Mouse (Mus musculus) testis, adult 2 months (tissue): ENCODE results near the gene Cpxm2. TPM values are rescaled to one million over a fixed set of nuclear protein-coding genes. Genes with fewer than 3 reads are reported as not detected.

Experiments used
- H3K27ac ChIP-seq: fragments of 200-500 bp; 2 replicates; pipeline ENCODE4 v1.5.1; 2012; ENCODE audit warnings: low read depth, low read length; ENCODE audit not compliant: control insufficient read depth, insufficient read depth
- H3K27me3 ChIP-seq: fragments of 200-500 bp; 2 replicates; pipeline ENCODE4 v1.6.1; 2012; ENCODE audit warnings: mild to moderate bottlenecking, low read length, moderate library complexity; ENCODE audit not compliant: control insufficient read depth, insufficient read depth
- H3K36me3 ChIP-seq: fragments of 200-500 bp; 2 replicates; pipeline ENCODE4 v1.6.1; 2012; ENCODE audit warnings: mild to moderate bottlenecking, low read length; ENCODE audit not compliant: control insufficient read depth, insufficient read depth
- H3K4me1 ChIP-seq: fragments of 200-500 bp; 2 replicates; pipeline ENCODE4 v1.6.1; 2012; ENCODE audit warnings: low read length; ENCODE audit not compliant: control insufficient read depth, insufficient read depth
- H3K4me3 ChIP-seq: fragments of 200-500 bp; 2 replicates; pipeline ENCODE4 v1.5.1; 2012; ENCODE audit warnings: low read depth, mild to moderate bottlenecking, low read length, moderate library complexity, mixed read lengths; ENCODE audit not compliant: control insufficient read depth
- CTCF ChIP-seq: fragments of 200-500 bp; IDR thresholded peaks from 2 replicates; pipeline ENCODE4 v1.5.1; 2012; ENCODE audit warnings: low read depth, mild to moderate bottlenecking, inconsistent platforms, low read length, moderate library complexity; ENCODE audit not compliant: control insufficient read depth, insufficient read depth, insufficient replicate concordance
- POLR2A ChIP-seq: fragments of 200-500 bp; IDR thresholded peaks from 2 replicates; pipeline ENCODE4 v1.6.1; 2012; ENCODE audit warnings: low read depth, mild to moderate bottlenecking, inconsistent platforms, low read length, moderate library complexity; ENCODE audit not compliant: control insufficient read depth
- polyA plus RNA-seq: library from polyadenylated mRNA; depleted of rRNA; stranded (reverse); fragments of >200 nt; gene quantifications from 2 replicates; pipeline ENCODE4 v1.2.3, GENCODE M21; 2012

Cpxm2 gene
- polyA plus RNA-seq, 1 experiment, result 0.61 TPM

- Histone ChIP-seq H3K4me1 (no peaks in the 10 kb centered on the region; the same call in 1 of the 2 replicates), H3K36me3 (no peaks in the 10 kb centered on the region), H3K27me3 (no peaks in the 10 kb centered on the region), H3K27ac (no peak overlapping the region), H3K4me3 (no peak overlapping the region)
- TF ChIP-seq POLR2A (no peak), CTCF (no peak)
Measured at GRCm38 (mm10) chr7:132169419-132170169, 15.1 kb upstream of the Cpxm2 start.

- no peaks in the 10 kb centered on the region for H3K27me3 ChIP-seq
- H3K36me3 ChIP-seq, result no peaks in the 10 kb centered on the region
- H3K4me1 ChIP-seq, result no peaks in the 10 kb centered on the region; the same call in 1 of the 2 replicates
- H3K4me3 ChIP-seq, result no peak overlapping the region
- TF ChIP-seq POLR2A (no peak), CTCF (no peak)
- H3K27ac ChIP-seq, result no peak overlapping the region
Measured at GRCm38 (mm10) chr7:132167239-132167638, 12.7 kb upstream of the Cpxm2 start.

GRCm38 (mm10) chr7:132162254-132162653 is 7.7 kb upstream of the Cpxm2 start:
- Histone ChIP-seq H3K4me1 (no peaks in the 10 kb centered on the region), H3K36me3 (no peaks in the 10 kb centered on the region), H3K27ac (no peak overlapping the region), H3K27me3 (no peaks in the 10 kb centered on the region), H3K4me3 (no peak overlapping the region)
- TF ChIP-seq CTCF (no peak), POLR2A (no peak)

- H3K36me3 ChIP-seq, result no peaks in the 10 kb centered on the region
- peaks cover 2% of the 10 kb centered on the region; the same call in 1 of the 2 replicates for H3K27me3 ChIP-seq
- no peak overlapping the region for H3K27ac ChIP-seq
- no peak overlapping the region for H3K4me3 ChIP-seq
- TF ChIP-seq POLR2A, result no peak
- TF ChIP-seq CTCF, result no peak
- H3K4me1 ChIP-seq, result peaks cover 5% of the 10 kb centered on the region
Measured at GRCm38 (mm10) chr7:132158321-132159025, 3.9 kb upstream of the Cpxm2 start.

- Histone ChIP-seq H3K36me3 (no peaks in the 10 kb centered on the region), H3K27ac (no peak overlapping the region), H3K4me1 (peaks cover 5% of the 10 kb centered on the region), H3K27me3 (peaks cover 2% of the 10 kb centered on the region; the same call in 1 of the 2 replicates), H3K4me3 (no peak overlapping the region)
- TF ChIP-seq POLR2A (no peak), CTCF (no peak)
Measured at GRCm38 (mm10) chr7:132153725-132154147, 803 bp downstream of the Cpxm2 start.

- no peaks in the 10 kb centered on the region for H3K4me1 ChIP-seq
- no peak overlapping the region for H3K4me3 ChIP-seq
- TF ChIP-seq POLR2A (no peak), CTCF (no peak)
- no peak overlapping the region for H3K27ac ChIP-seq
- H3K36me3 ChIP-seq, result no peaks in the 10 kb centered on the region
- H3K27me3 ChIP-seq, result no peaks in the 10 kb centered on the region
Measured at GRCm38 (mm10) chr7:132145227-132145800, 9.2 kb downstream of the Cpxm2 start.

- Histone ChIP-seq H3K36me3 (no peaks in the 10 kb centered on the region), H3K4me1 (no peaks in the 10 kb centered on the region), H3K4me3 (no peak overlapping the region), H3K27ac (no peak overlapping the region), H3K27me3 (no peaks in the 10 kb centered on the region)
- TF ChIP-seq CTCF, result no peak
- no peak for TF ChIP-seq POLR2A
Measured at GRCm38 (mm10) chr7:132128687-132129086, 25.9 kb downstream of the Cpxm2 start.
